Mouse (Mus musculus): ENCODE data around the gene Olfr231. TPM values are rescaled to one million over a fixed set of nuclear protein-coding genes. Genes with fewer than 3 reads are reported as not detected.

The Olfr231 gene
- not detected for total RNA-seq (2021)
- long read RNA-seq, experiment 1: 0 reads
- long read RNA-seq, experiment 2: 0 reads

- Histone ChIP-seq H3K27ac (no peak within 1 kb of the TSS), H3K4me3 (no peak within 1 kb of the TSS)
- DNase-seq (ENCODE audit: low spot score in 2 of 2): no peak
- no peak for TF ChIP-seq CTCF (conservative IDR thresholded peaks at IDR 0.05)
These were observed at the start of gene Olfr231 for GRCm38 (mm10) chr1:174121062-174121461. TSS of gene Olfr231 (minus strand) at chr1:174121162.

- no peak for TF ChIP-seq CTCF (conservative IDR thresholded peaks at IDR 0.05)
- H3K27ac ChIP-seq: no peak overlapping the region
- H3K4me3 ChIP-seq: no peak overlapping the region
- no peak for DNase-seq (ENCODE audit: low spot score in 2 of 2)
These were observed 48.1 kb upstream of the Olfr231 start for GRCm38 (mm10) chr1:174169024-174169423.

- TF ChIP-seq CTCF (conservative IDR thresholded peaks at IDR 0.05): no peak
- Histone ChIP-seq H3K4me3 (no peak overlapping the region), H3K27ac (no peak overlapping the region)
- no peak for DNase-seq (ENCODE audit: low spot score in 2 of 2)
These were observed 38.1 kb upstream of the Olfr231 start for GRCm38 (mm10) chr1:174159095-174159494.

GRCm38 (mm10) chr1:174158512-174158911, 37.5 kb upstream of the Olfr231 start:
- Histone ChIP-seq H3K4me3 (no peak overlapping the region), H3K27ac (no peak overlapping the region)
- TF ChIP-seq CTCF (conservative IDR thresholded peaks at IDR 0.05): no peak
- no peak for DNase-seq (ENCODE audit: low spot score in 2 of 2)

- no peak for TF ChIP-seq CTCF (conservative IDR thresholded peaks at IDR 0.05)
- DNase-seq (ENCODE audit: low spot score in 2 of 2): no peak
- H3K4me3 ChIP-seq: no peak overlapping the region
- H3K27ac ChIP-seq: no peak overlapping the region
These were observed 36.7 kb upstream of the Olfr231 start for GRCm38 (mm10) chr1:174157622-174158021.

- no peak for TF ChIP-seq CTCF (conservative IDR thresholded peaks at IDR 0.05)
- Histone ChIP-seq H3K27ac (no peak within 1 kb of the TSS), H3K4me3 (no peak within 1 kb of the TSS)
- DNase-seq (ENCODE audit: low spot score in 2 of 2): no peak
These were observed 34.4 kb upstream of the Olfr231 start, which contains the start of gene Olfr420 for GRCm38 (mm10) chr1:174155333-174155732. TSS of gene Olfr420 (plus strand) at chr1:174155633.

- DNase-seq (ENCODE audit: low spot score in 2 of 2): no peak
- no peak overlapping the region for H3K4me3 ChIP-seq
- TF ChIP-seq CTCF (conservative IDR thresholded peaks at IDR 0.05): no peak
- no peak overlapping the region for H3K27ac ChIP-seq
These were observed 28.3 kb upstream of the Olfr231 start for GRCm38 (mm10) chr1:174149289-174149688.

GRCm38 (mm10) chr1:174146696-174147095, 25.7 kb upstream of the Olfr231 start:
- no peak for TF ChIP-seq CTCF (conservative IDR thresholded peaks at IDR 0.05)
- no peak for DNase-seq (ENCODE audit: low spot score in 2 of 2)
- Histone ChIP-seq H3K4me3 (no peak overlapping the region), H3K27ac (no peak overlapping the region)

GRCm38 (mm10) chr1:174141384-174141783, 20.4 kb upstream of the Olfr231 start:
- Histone ChIP-seq H3K4me3 (no peak overlapping the region), H3K27ac (no peak overlapping the region)
- DNase-seq (ENCODE audit: low spot score in 2 of 2): no peak
- no peak for TF ChIP-seq CTCF (conservative IDR thresholded peaks at IDR 0.05)

GRCm38 (mm10) chr1:174131999-174132398, 11.0 kb upstream of the Olfr231 start:
- no peak for TF ChIP-seq CTCF (conservative IDR thresholded peaks at IDR 0.05)
- DNase-seq (ENCODE audit: low spot score in 2 of 2): no peak
- Histone ChIP-seq H3K27ac (no peak overlapping the region), H3K4me3 (no peak overlapping the region)

GRCm38 (mm10) chr1:174131217-174131616, 10.3 kb upstream of the Olfr231 start, which contains the start of gene Olfr424:
TSS of gene Olfr424 (plus strand) at chr1:174131517.
- Histone ChIP-seq H3K4me3 (no peak within 1 kb of the TSS), H3K27ac (no peak within 1 kb of the TSS)
- TF ChIP-seq CTCF (conservative IDR thresholded peaks at IDR 0.05): no peak
- DNase-seq (ENCODE audit: low spot score in 2 of 2): no peak

GRCm38 (mm10) chr1:174103735-174104134, 17.2 kb downstream of the Olfr231 start:
- peak; percentile 85 for TF ChIP-seq CTCF (conservative IDR thresholded peaks at IDR 0.05)
- Histone ChIP-seq H3K4me3 (no peak overlapping the region), H3K27ac (no peak overlapping the region)
- no peak for DNase-seq (ENCODE audit: low spot score in 2 of 2)

GRCm38 (mm10) chr1:174096591-174096990, 24.4 kb downstream of the Olfr231 start, which contains the start of gene Olfr427:
TSS of gene Olfr427 (plus strand) at chr1:174096891.
- no peak within 1 kb of the TSS for H3K4me3 ChIP-seq
- H3K27ac ChIP-seq: no peak within 1 kb of the TSS
- no peak for DNase-seq (ENCODE audit: low spot score in 2 of 2)
- no peak for TF ChIP-seq CTCF (conservative IDR thresholded peaks at IDR 0.05)

- no peak for TF ChIP-seq CTCF (conservative IDR thresholded peaks at IDR 0.05)
- H3K27ac ChIP-seq: no peak within 1 kb of the TSS
- no peak within 1 kb of the TSS for H3K4me3 ChIP-seq
- DNase-seq (ENCODE audit: low spot score in 2 of 2): no peak
These were observed 36.9 kb downstream of the Olfr231 start, which contains the start of gene Olfr429 for GRCm38 (mm10) chr1:174084031-174084430. TSS of gene Olfr429 (plus strand) at chr1:174084331.

Data from layer of hippocampus, adult 2 months (tissue).